20 mouse cellular contexts compared by ENCODE assay signal in the genomic region with DNA sequence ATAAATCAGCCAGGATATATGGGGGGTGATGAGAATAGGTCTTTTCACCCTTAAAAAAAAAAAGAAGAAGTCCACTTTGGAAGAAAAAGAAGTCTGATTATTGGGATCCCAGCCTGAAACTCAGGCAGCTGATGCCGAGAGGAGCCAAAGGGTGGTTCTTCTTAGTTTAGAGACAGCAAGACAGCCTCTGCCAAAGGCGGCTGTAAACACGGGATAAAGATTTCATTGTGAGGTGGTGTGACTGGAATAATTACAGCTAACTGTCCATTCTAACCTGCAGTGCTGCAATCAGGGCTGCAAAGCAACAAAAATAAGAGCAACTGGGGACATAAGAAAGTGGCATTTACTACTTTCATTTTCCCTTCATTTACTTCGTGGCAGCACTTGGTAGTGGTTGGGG. TPM values are rescaled to one million over a fixed set of nuclear protein-coding genes. Genes with fewer than 3 reads are reported as not detected.
DNase-seq lines count a peak whose midpoint lies in the region; TF ChIP-seq lines count a peak whose summit lies in the region.
"Had no signal": no experiment of that assay in that cellular context is flagged by ENCODE, and none has a peak within 500 bp of the region (broad histone marks: within the 10 kb centered on the region; RNA-seq: fewer than 3 reads in every experiment).

No protein-coding gene starts in this region.

- no peak overlapping the region for H3K27ac ChIP-seq in gastrocnemius, adult 2 months
- peak overlapping the region; percentile 93 for H3K27ac ChIP-seq in layer of hippocampus, adult 2 months
- H3K27ac ChIP-seq: embryonic facial prominence, embryonic 12.5 days; heart, embryonic 15.5 days; intestine, embryonic 15.5 days; limb, embryonic 12.5 days; liver, embryonic 14.5 days; stomach, postnatal 0 days had no signal

- no peak for TF ChIP-seq CTCF in gastrocnemius, adult 2 months (IDR thresholded peaks at IDR 0.05)
- TF ChIP-seq CTCF in layer of hippocampus, adult 2 months (conservative IDR thresholded peaks at IDR 0.05): no peak
- no peak for TF ChIP-seq CTCF in lung, adult 2 months (IDR thresholded peaks at IDR 0.05; ENCODE audit: insufficient read depth, low read length)

- H3K4me3 ChIP-seq in gastrocnemius, adult 2 months: peak overlapping the region; percentile 52
- peak overlapping the region; percentile 35 for H3K4me3 ChIP-seq in layer of hippocampus, adult 2 months
- H3K4me3 ChIP-seq in lung, adult 2 months (replicated peaks; ENCODE audit: extremely low read depth, low read depth, low read length): no peak overlapping the region
- H3K4me3 ChIP-seq: embryonic facial prominence, embryonic 12.5 days; heart, embryonic 15.5 days; intestine, embryonic 15.5 days; limb, embryonic 12.5 days; megakaryocyte, embryonic 14.5 days had no signal

- peaks cover 2% of the 10 kb centered on the region; the same call in 1 of the 2 replicates for H3K4me1 ChIP-seq in lung, adult 2 months (ENCODE audit: control insufficient read depth, insufficient read depth, low read length)

- TF ChIP-seq POLR2A in lung, adult 2 months (IDR thresholded peaks at IDR 0.05; ENCODE audit: borderline replicate concordance, extremely low read depth, low read depth, low read length): no peak

- 58% methylated on average over 4 of the region's 4 CpGs for WGBS in lung, adult 2 months

- intact Hi-C loops in gastrocnemius, adult 2 months (cut with DNase I): no loop called here

- DNase-seq in gastrocnemius, adult 2 months: no peak
- DNase-seq in gastrocnemius, postnatal 4 days (ENCODE audit: low spot score in 2 of 2): no peak
- DNase-seq in layer of hippocampus, adult 2 months (ENCODE audit: low spot score in 2 of 2): peak in 1 of 2 experiments; percentile 16
- DNase-seq in layer of hippocampus, adult 9-10 months (ENCODE audit: low spot score): no peak
- peak; percentile 29 for DNase-seq in right cerebral cortex, postnatal 25 days
- no peak for DNase-seq in right cerebral cortex, adult 18-20 months
- DNase-seq in lung, adult 2 months: no peak
- DNase-seq: adrenal gland, postnatal 25 days; cerebellum, postnatal 36 days; gastrocnemius, postnatal 36 days; lung, postnatal 10 days; thymus, postnatal 14 days had no signal

RNA-seq across cellular contexts. Expression of a gene that starts 3.6 kb away (rescaled TPM):
- under 1 TPM; 0.05 to 0.06 TPM for total RNA-seq in gastrocnemius, adult 2 months (2021)
- total RNA-seq in gastrocnemius, postnatal 4 days (2021): under 1 TPM; 0.32 to 0.34 TPM
- 10 to 100 TPM; 12.4 to 12.5 TPM for total RNA-seq in layer of hippocampus, adult 2 months (2021)
- polyA plus RNA-seq in lung, adult 2 months (2012; rRNA removed): 0.08 and 0.09 TPM in 2 replicates
- polyA plus RNA-seq: activated CD4-positive, CD25-positive, alpha-beta regulatory T cell, adult 4 months had no signal

Comparison
In these comparisons a context has a peak if more than half of its experiments do, and no peak if none do; other contexts are left out.
1. RNA of a gene that starts 3.6 kb away (total RNA-seq): 12.4 to 12.5 TPM in layer of hippocampus, adult 2 months; 0.32 to 0.34 TPM in gastrocnemius, postnatal 4 days and 0.05 to 0.06 TPM in gastrocnemius, adult 2 months; every median in the first group is over 10 times any median in the second.